Mouse (Mus musculus) embryonic stem cell, embryonic (primary cell): ENCODE data around the gene Pnpla1.

Experiments used
- CTCF ChIA-PET, 4 experiments: fragments of 300-600 bp in 2 of 4; fragments of 350-600 bp in 2 of 4; sonication (Branson Sonifier 250); formaldehyde crosslinking; loops; one replicate each; lab custom pipeline; 2022; ENCODE audit warnings: inconsistent platforms in 2 of 4; lab: Charles Lee
- POLR2A ChIA-PET, 4 experiments: fragments of 300-600 bp in 2 of 4; fragments of 350-600 bp in 2 of 4; sonication (Branson Sonifier 250); formaldehyde crosslinking; loops; one replicate each; lab custom pipeline; 2022; ENCODE audit warnings: antibody characterized with exemption in 4 of 4, inconsistent platforms in 1 of 4; lab: Charles Lee

Gene Pnpla1

DNA sequence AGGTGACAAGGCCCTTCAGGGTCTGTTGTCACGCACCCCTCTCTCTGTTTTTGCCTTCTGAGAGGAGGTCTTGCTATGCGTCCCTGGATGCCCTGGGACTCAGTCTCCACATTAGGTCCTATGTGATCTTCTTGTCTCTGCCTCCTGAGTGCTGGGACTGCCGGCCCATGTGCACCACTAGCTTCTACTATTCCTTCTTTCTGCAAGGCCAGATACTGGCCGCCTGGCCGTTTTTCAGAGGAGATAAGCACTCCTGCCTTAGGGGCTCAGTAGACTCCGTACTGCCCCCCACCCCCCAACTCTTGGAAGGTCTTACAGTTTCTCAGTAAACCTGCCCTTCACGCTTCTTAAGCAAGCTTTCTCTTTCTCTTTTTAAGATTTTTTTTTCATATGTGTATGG, 77.9 kb downstream of the Pnpla1 start:
- CTCF ChIA-PET = interaction anchor here in 2 of 4 experiments (0.6 to 1.7 kb wide), 6 partner anchors 9 to 147 kb away, joined by 3 to 6 read pairs (median 3); no protein-coding TSS in a partner anchor
- POLR2A ChIA-PET = interaction anchor here in 2 of 4 experiments (0.6 to 2.5 kb wide), 10 partner anchors 9 to 692 kb away, joined by 3 to 17 read pairs (median 6); partner anchors contain the start of gene Srsf3 (in 2 of the 2)

DNA sequence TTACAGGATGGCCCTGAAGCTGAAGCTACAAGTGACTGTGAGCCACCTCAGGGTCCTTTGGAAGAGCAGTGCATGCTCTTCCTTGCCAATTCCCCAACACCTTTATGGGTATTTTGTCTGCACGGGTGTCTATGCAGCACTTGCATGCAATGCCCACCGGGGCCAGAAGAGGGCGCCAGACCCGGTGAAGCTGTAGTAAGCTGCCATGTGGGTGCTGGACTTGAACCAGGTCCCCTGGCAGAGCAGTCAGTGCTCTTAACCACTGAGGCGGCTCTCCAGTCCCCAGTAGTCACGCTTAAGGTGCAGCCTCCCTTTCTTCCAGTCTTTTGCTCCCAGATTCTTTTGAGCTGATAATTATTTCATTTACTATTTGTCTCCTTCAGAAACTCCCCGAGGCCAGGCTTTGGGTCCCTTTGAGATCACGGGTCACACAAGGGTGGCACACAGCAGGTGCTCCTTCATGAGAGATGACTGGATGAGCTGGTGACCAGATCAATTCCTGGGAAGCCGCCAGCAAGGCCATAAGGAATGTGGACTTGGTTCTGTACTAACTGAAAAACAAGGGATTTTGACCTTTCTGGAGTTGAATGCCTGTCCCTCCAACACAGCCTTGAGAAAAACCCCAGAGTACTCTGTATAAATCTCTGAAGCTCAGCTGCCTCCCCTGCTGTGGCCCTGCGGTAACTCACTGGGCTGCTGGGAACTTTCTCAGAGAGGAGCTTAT, 78.6 kb downstream of the Pnpla1 start:
- POLR2A ChIA-PET = interaction anchor here in 2 of 4 experiments (0.6 to 2.5 kb wide), 13 partner anchors 9 to 192 kb away, joined by 3 to 17 read pairs (median 4); partner anchors contain the start of gene Srsf3 (in 2 of the 2)

More for the DNA sequence above, 78.6 kb downstream of the Pnpla1 start:
- CTCF ChIA-PET = interaction anchor here in 2 of 4 experiments (0.6 to 1.5 kb wide), 10 partner anchors 9 to 1435 kb away, joined by 3 to 5 read pairs (median 3); no protein-coding TSS in a partner anchor
